Mouse (Mus musculus) kidney, adult 2 months (tissue): ENCODE results near the gene Hspb7.

ENCODE experiments used
- CTCF ChIP-seq: fragments of 200-500 bp; conservative IDR thresholded peaks from 2 replicates; pipeline ENCODE4 v1.5.1; 2011; ENCODE audit warnings: low read depth, mild to moderate bottlenecking, control low read depth, low read length, moderate library complexity, mixed read lengths; ENCODE audit not compliant: insufficient read depth, insufficient read length
- POLR2A ChIP-seq: fragments of 200-500 bp; IDR thresholded peaks from one replicate; pipeline ENCODE4 v1.6.1; 2011; ENCODE audit warnings: low read depth, low read length, control low read depth

- no peak for TF ChIP-seq CTCF
- TF ChIP-seq POLR2A = no peak
These were observed 47.0 kb downstream of the Hspb7 start for GRCm38 (mm10) chr4:141467581-141467927.
